Mouse (Mus musculus) liver, adult 2 months (tissue): ENCODE measurements around the gene Vim.

Source experiments
- CTCF ChIP-seq: fragments of 200-500 bp; IDR thresholded peaks from 2 replicates; pipeline ENCODE4 v1.5.1; 2011; ENCODE audit warnings: low read depth, low read length, control low read depth
- POLR2A ChIP-seq: fragments of 200-500 bp; IDR thresholded peaks from 2 replicates; pipeline ENCODE4 v1.6.1; 2011; ENCODE audit warnings: low read length, control low read depth; ENCODE audit not compliant: insufficient read depth; ENCODE audit errors: extremely low read depth

- TF ChIP-seq POLR2A (no peak), CTCF (no peak)
These were observed 30.1 kb upstream of the Vim start for GRCm38 (mm10) chr2:13543519-13544124.
